Mouse (Mus musculus): Measurements from ENCODE around the gene Cux2. TPM values are rescaled to one million over a fixed set of nuclear protein-coding genes. Genes with fewer than 3 reads are reported as not detected.

The Cux2 gene
- total and polyA plus RNA-seq, 3 experiments = 0.17 TPM; not detected in 2

GRCm38 (mm10) chr5:122011289-122011688 lies 38.6 kb downstream of the Cux2 start:
- no peak overlapping the region for H3K4me3 ChIP-seq (replicated peaks in 1 of 3; ENCODE audit: low read depth in 2 of 3, low read length in 2 of 3, poor library complexity in 1 of 3)
- no peak for DNase-seq (ENCODE audit: extremely low read depth)
- peaks cover 0 to 8% of the 10 kb centered on the region in 2 experiments; a peak in 2 of 4 replicates for H3K4me1 ChIP-seq (ENCODE audit: control insufficient read depth in 1 of 2, insufficient read depth in 2 of 2)
- H3K9me3 ChIP-seq (replicated peaks; ENCODE audit: low read length) = no peaks in the 10 kb centered on the region
- in situ Hi-C loops (cut with MboI; ENCODE audit: low pct_ligation_motif_present, low pct_unique_long_range_greater_than_20kb, low sequenced_read_pairs) (no loop called here), dilution Hi-C loops (cut with MboI; ENCODE audit: extremely low pct_ligation_motif_present, extremely low pct_unique_long_range_greater_than_20kb, low sequenced_read_pairs) (no loop called here)
- H3K9ac ChIP-seq (ENCODE audit: insufficient read depth, low read depth) = no peak overlapping the region
- no peaks in the 10 kb centered on the region for H3K36me3 ChIP-seq (replicated peaks in 1 of 2; ENCODE audit: control insufficient read depth in 1 of 2, insufficient read depth in 1 of 2, low read length in 1 of 2)
- H3K27ac ChIP-seq (ENCODE audit: insufficient read depth, low read depth) = no peak overlapping the region
- no peak overlapping the region for H3K4me2 ChIP-seq (ENCODE audit: insufficient read depth, low read depth, poor library complexity, severe bottlenecking)
- peaks cover 84% of the 10 kb centered on the region for H3K27me3 ChIP-seq (replicated peaks)
- no peak for TF ChIP-seq JUN (IDR thresholded peaks at IDR 0.05; ENCODE audit: insufficient read depth, low read depth, low read length)
- TF ChIP-seq UBTF (IDR thresholded peaks at IDR 0.05; ENCODE audit: low read depth, low read length) = no peak
- no peak for TF ChIP-seq MAX (IDR thresholded peaks at IDR 0.05; ENCODE audit: low read length)
- no peak for TF ChIP-seq ZKSCAN1 (IDR thresholded peaks at IDR 0.05; ENCODE audit: borderline replicate concordance, low read depth, low read length)
- TF ChIP-seq USF1 (IDR thresholded peaks at IDR 0.05; ENCODE audit: low read depth, low read length) = no peak
- H3K79me2 ChIP-seq (replicated peaks; ENCODE audit: control insufficient read depth, extremely low read depth, insufficient read depth, poor library complexity, severe bottlenecking) = no peaks in the 10 kb centered on the region

- H3K4me2 ChIP-seq (ENCODE audit: insufficient read depth, low read depth, poor library complexity, severe bottlenecking) = no peak overlapping the region
- H3K27ac ChIP-seq (ENCODE audit: insufficient read depth, low read depth) = no peak overlapping the region
- no peaks in the 10 kb centered on the region for H3K4me1 ChIP-seq (ENCODE audit: control insufficient read depth in 1 of 2, insufficient read depth in 2 of 2)
- dilution Hi-C loops (cut with MboI; ENCODE audit: extremely low pct_ligation_motif_present, extremely low pct_unique_long_range_greater_than_20kb, low sequenced_read_pairs) = no loop called here
- H3K27me3 ChIP-seq (replicated peaks) = peaks cover 78% of the 10 kb centered on the region
- H3K79me2 ChIP-seq (replicated peaks; ENCODE audit: control insufficient read depth, extremely low read depth, insufficient read depth, poor library complexity, severe bottlenecking) = no peaks in the 10 kb centered on the region
- H3K9me3 ChIP-seq (replicated peaks; ENCODE audit: low read length) = peaks cover 5% of the 10 kb centered on the region
- no peak overlapping the region for H3K4me3 ChIP-seq (replicated peaks in 1 of 3; ENCODE audit: low read depth in 2 of 3, low read length in 2 of 3, poor library complexity in 1 of 3)
- in situ Hi-C loops (cut with MboI; ENCODE audit: low pct_ligation_motif_present, low pct_unique_long_range_greater_than_20kb, low sequenced_read_pairs) = loop anchor here (5.0 to 10.0 kb wide), 2 partner anchors 51 to 143 kb away; no protein-coding TSS in a partner anchor
- no peaks in the 10 kb centered on the region for H3K36me3 ChIP-seq (replicated peaks in 1 of 2; ENCODE audit: control insufficient read depth in 1 of 2, insufficient read depth in 1 of 2, low read length in 1 of 2)
- no peak overlapping the region for H3K9ac ChIP-seq (ENCODE audit: insufficient read depth, low read depth)
- no peak for DNase-seq (ENCODE audit: extremely low read depth)
- TF ChIP-seq MAFK (IDR thresholded peaks at IDR 0.05; ENCODE audit: insufficient replicate concordance, low read length) = no peak
- TF ChIP-seq MEF2A (IDR thresholded peaks at IDR 0.05; ENCODE audit: borderline replicate concordance, low read depth, low read length) = no peak
Observed at GRCm38 (mm10) chr5:122007946-122008441, 41.9 kb downstream of the Cux2 start.

- H3K27ac ChIP-seq (ENCODE audit: insufficient read depth, low read depth) = no peak overlapping the region
- no peak for DNase-seq (ENCODE audit: extremely low read depth)
- H3K27me3 ChIP-seq (replicated peaks) = peaks cover 74% of the 10 kb centered on the region
- H3K4me2 ChIP-seq (ENCODE audit: insufficient read depth, low read depth, poor library complexity, severe bottlenecking) = no peak overlapping the region
- H3K4me1 ChIP-seq (ENCODE audit: control insufficient read depth in 1 of 2, insufficient read depth in 2 of 2) = peaks cover 0 to 3% of the 10 kb centered on the region in 2 experiments; a peak in 1 of 4 replicates
- dilution Hi-C loops (cut with MboI; ENCODE audit: extremely low pct_ligation_motif_present, extremely low pct_unique_long_range_greater_than_20kb, low sequenced_read_pairs) = no loop called here
- no peaks in the 10 kb centered on the region for H3K36me3 ChIP-seq (replicated peaks in 1 of 2; ENCODE audit: control insufficient read depth in 1 of 2, insufficient read depth in 1 of 2, low read length in 1 of 2)
- in situ Hi-C loops (cut with MboI; ENCODE audit: low pct_ligation_motif_present, low pct_unique_long_range_greater_than_20kb, low sequenced_read_pairs) = loop anchor here (10.0 kb wide), 1 partner anchor 139 kb away; no protein-coding TSS in a partner anchor
- H3K9me3 ChIP-seq (replicated peaks; ENCODE audit: low read length) = peaks cover 5% of the 10 kb centered on the region
- no peak overlapping the region for H3K9ac ChIP-seq (ENCODE audit: insufficient read depth, low read depth)
- no peak for TF ChIP-seq POLR2A (IDR thresholded peaks at IDR 0.05; ENCODE audit: low read depth, low read length)
- no peak for TF ChIP-seq RCOR1 (conservative IDR thresholded peaks at IDR 0.05; ENCODE audit: low read depth, low read length)
- TF ChIP-seq CHD1 (IDR thresholded peaks at IDR 0.05; ENCODE audit: low read depth, low read length) = no peak
- TF ChIP-seq CHD2 (IDR thresholded peaks at IDR 0.05; ENCODE audit: low read length) = no peak
- H3K79me2 ChIP-seq (replicated peaks; ENCODE audit: control insufficient read depth, extremely low read depth, insufficient read depth, poor library complexity, severe bottlenecking) = no peaks in the 10 kb centered on the region
- H3K4me3 ChIP-seq (replicated peaks in 1 of 3; ENCODE audit: low read depth in 2 of 3, low read length in 2 of 3, poor library complexity in 1 of 3) = no peak overlapping the region
Observed at GRCm38 (mm10) chr5:122003460-122003859, 46.4 kb downstream of the Cux2 start.
